Mouse (Mus musculus) large intestine, adult 2 months (tissue): Measurements from ENCODE around the gene Kcnc3. TPM values are rescaled to one million over a fixed set of nuclear protein-coding genes. Genes with fewer than 3 reads are reported as not detected.

Experiments used
- DNase-seq: peaks from one replicate; pipeline ENCODE4 v3.0.0-alpha.2; 2012; ENCODE audit warnings: low read depth, low spot score
- WGBS: fragments of 180-500 bp; shearing (Covaris S2); methylation state at CpG from one replicate; pipeline ENCODE4 v1.1.7; 2018; 5-methylcytosine and 5-hydroxymethylcytosine counted together
- polyA plus RNA-seq: library from polyadenylated mRNA; depleted of rRNA; stranded (reverse); fragments of >200 nt; gene quantifications from 2 replicates; pipeline ENCODE4 v1.2.3, GENCODE M21; 2012

Gene Kcnc3
- polyA plus RNA-seq, 1 experiment = 0.95 TPM

GRCm38 (mm10) chr7:44593775-44594174, 3.3 kb downstream of the Kcnc3 start:
- no peak for DNase-seq

GRCm38 (mm10) chr7:44594291-44594690, 3.8 kb downstream of the Kcnc3 start:
- 65% methylated on average over 6 of the region's 6 CpGs for WGBS
- DNase-seq = no peak

More at GRCm38 (mm10) chr7:44593775-44594174, 3.3 kb downstream of the Kcnc3 start:
- 2% methylated on average over 22 of the region's 22 CpGs for WGBS

DNA sequence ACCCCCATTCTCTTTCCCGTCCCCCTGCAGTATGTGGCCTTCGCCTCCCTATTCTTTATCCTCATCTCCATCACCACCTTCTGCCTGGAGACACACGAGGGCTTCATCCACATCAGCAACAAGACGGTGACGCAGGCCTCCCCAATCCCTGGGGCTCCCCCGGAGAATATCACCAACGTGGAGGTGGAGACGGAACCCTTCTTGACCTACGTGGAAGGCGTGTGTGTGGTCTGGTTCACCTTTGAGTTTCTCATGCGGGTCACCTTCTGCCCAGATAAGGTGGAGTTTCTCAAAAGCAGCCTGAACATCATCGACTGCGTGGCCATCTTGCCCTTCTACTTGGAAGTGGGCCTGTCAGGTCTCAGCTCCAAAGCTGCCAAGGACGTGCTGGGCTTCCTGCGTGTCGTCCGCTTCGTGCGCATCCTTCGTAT, 4.7 kb downstream of the Kcnc3 start:
- no peak for DNase-seq
- WGBS = 94% methylated on average over 20 of the region's 20 CpGs

- 87% methylated on average over 6 of the region's 6 CpGs for WGBS
- DNase-seq = no peak
Observed at GRCm38 (mm10) chr7:44596051-44596450, 5.6 kb downstream of the Kcnc3 start.

- 48% methylated on average over 5 of the region's 5 CpGs for WGBS
- DNase-seq = no peak
Observed at GRCm38 (mm10) chr7:44596996-44597538, 6.6 kb downstream of the Kcnc3 start.

DNA sequence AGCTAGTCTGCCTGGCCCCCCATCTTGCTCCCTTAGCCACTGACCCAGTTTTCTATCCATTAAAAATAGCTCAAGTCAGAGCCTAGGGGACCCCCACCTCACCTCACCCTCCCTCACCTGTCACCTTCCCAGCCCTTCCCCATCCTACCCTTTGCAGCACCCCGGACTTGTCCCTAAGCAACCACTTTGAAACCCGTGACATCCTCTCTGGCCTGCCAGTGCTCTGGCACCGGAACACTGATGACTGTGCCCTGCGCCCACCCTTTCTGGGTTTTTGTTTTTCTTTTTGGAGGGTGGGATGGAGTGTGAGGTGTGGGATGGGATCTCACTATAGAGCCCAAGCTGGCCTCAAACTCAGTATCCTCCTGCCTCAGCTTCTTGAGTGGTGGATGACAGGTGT, 7.2 kb downstream of the Kcnc3 start:
- no peak for DNase-seq
- 86% methylated on average over 4 of the region's 4 CpGs for WGBS

DNA sequence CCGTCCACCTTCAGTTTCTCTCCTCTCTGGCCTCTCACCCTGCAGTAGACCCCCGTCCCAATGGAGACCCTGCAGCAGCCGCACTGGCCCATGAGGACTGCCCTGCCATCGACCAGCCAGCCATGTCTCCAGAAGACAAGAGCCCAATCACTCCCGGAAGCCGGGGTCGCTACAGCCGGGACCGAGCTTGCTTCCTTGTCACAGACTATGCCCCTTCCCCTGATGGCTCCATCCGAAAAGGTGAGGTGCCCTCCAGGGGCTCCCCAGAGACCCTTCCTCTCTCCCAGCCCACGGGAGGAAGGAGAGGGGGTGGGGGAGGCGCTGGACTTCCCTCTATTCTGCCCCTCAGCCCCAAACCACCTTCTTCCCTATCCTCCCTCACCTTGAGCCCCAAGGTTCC, 7.9 kb downstream of the Kcnc3 start:
- no peak for DNase-seq
- WGBS = 73% methylated on average over 12 of the region's 12 CpGs

DNA sequence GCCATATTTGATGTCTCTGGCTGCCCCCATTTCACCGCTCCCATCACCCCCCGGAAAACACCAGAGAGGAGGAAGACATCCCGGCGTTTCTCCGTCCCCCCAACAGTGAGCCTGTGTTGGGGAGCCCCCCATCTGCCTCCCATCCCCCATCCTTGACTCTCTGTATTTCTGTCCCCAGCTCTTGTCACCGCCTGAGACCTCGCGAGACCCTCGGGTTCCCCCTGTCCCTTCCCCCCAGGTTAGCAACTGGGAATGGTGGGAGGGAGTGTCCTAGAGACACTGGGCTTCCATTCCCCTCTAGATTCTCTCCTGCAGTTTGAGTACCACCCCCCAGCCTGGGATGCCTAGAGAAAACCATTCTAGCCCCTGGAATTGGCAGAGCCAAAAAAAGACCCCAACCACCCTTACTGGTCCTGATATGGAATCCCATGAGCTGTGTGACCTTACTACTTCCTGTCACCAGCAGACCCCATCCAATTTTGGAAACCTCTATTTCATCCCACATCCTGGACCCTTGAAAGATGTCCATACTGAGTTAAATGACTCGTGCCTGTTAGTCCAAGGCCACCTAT, 10.3 kb downstream of the Kcnc3 start:
- 82% methylated on average over 10 of the region's 10 CpGs for WGBS
- DNase-seq = no peak

DNA sequence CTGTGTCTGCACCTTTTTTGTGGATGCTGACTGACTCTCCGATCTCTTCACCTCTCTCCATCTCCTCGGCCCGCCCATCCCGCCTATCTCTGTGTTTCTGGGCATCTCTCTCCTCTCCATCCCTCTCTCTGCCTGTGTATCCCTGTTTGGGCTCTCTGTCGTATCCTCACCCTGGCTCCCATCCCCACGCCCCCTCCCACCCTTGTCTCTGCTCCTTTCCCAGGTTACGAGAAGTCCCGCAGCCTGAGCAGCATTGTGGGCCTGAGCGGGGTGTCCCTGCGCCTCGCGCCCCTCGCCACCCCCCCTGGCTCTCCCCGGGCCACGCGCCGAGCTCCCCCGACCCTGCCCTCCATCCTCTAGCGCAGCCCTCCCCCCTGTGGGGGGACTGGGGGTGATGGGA, 11.2 kb downstream of the Kcnc3 start:
- DNase-seq = no peak
- WGBS = 20% methylated on average over 19 of the region's 19 CpGs

GRCm38 (mm10) chr7:44602443-44602842, 12.0 kb downstream of the Kcnc3 start:
- no peak for DNase-seq
- WGBS = 20% methylated on average over 11 of the region's 11 CpGs

- WGBS = 5% methylated on average over 20 of the region's 20 CpGs
- no peak for DNase-seq
Observed at GRCm38 (mm10) chr7:44603186-44603855, 12.9 kb downstream of the Kcnc3 start.

DNA sequence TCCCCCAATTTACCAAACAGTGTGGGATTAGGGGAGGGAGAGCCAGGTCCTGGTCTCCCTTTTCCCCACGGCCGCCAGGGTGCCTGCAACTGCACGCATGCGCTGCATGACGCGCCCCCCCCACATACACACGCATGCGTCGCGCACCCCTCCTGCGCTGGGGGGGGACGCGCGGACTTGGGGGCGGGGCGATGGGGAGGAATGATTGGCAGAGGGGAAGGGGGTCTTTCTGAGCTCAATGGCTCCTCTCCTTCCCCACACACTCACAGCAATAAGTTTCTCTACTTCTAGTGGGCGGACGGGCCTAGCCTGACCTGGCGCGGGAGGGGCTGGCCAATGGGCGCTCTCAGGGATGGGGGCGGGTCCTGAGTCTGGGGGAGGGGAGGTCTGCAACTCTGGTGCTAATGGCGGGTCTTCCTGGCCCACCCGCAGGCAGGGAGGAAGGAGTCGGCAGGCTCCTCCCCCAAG, 13.7 kb downstream of the Kcnc3 start:
- 5% methylated on average over 25 of the region's 25 CpGs for WGBS
- no peak for DNase-seq

DNA sequence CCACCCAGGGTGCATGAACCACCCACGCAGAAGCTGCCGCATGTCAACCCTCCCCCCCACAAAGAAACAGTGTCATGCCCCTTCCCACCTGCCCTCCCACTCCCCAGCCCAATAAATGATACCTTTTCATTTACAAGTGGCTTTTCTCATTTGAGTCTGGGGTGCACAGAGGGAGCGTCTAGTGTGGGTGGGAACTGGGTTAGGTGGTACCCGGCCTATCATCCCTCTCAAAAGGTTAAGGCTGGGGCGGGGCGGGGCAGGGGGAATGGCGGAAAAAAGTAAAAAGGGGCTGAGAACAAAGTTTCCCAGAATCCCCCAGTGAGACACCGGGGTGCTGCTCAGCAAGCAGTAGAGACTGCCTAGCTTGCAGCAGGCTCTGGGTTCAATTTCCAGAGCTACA, 14.2 kb downstream of the Kcnc3 start:
- 39% methylated on average over 8 of the region's 8 CpGs for WGBS
- DNase-seq = no peak

GRCm38 (mm10) chr7:44605436-44605835, 15.0 kb downstream of the Kcnc3 start:
- 61% methylated on average over 7 of the region's 7 CpGs for WGBS
- DNase-seq = no peak

GRCm38 (mm10) chr7:44606171-44606901, 15.9 kb downstream of the Kcnc3 start:
- DNase-seq = peak; percentile 87
- 18% methylated on average over 29 of the region's 29 CpGs for WGBS

GRCm38 (mm10) chr7:44612192-44612591, 21.7 kb downstream of the Kcnc3 start:
- WGBS = 83% methylated on average over 7 of the region's 7 CpGs

GRCm38 (mm10) chr7:44614041-44614688, 23.7 kb downstream of the Kcnc3 start:
- 50% methylated on average over 20 of the region's 20 CpGs for WGBS
- no peak for DNase-seq

More at GRCm38 (mm10) chr7:44612192-44612591, 21.7 kb downstream of the Kcnc3 start:
- no peak for DNase-seq

DNA sequence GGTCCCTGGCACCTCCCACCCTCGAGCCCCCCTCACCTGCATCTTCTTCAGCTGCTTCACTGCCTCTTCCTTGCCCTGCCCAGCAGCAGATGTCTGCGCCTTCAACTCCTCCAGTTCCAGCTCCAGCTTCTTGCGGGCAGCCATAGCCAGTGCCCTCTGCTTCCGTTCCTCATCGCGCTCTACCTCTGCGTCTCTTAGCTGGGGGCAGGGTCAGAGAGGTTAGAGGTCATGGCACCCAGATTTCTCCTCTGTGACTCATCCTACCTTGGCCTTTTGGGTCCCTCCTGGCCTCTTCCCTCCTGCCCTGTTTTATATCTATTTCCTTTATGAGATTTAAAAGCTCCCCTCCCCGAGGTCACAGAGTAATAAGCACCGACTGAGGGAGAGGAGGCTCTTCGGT, 24.8 kb downstream of the Kcnc3 start:
- DNase-seq = no peak
- 55% methylated on average over 10 of the region's 10 CpGs for WGBS

- DNase-seq = no peak
- 86% methylated on average over 14 of the region's 14 CpGs for WGBS
Observed at GRCm38 (mm10) chr7:44615987-44616386, 25.5 kb downstream of the Kcnc3 start.

DNA sequence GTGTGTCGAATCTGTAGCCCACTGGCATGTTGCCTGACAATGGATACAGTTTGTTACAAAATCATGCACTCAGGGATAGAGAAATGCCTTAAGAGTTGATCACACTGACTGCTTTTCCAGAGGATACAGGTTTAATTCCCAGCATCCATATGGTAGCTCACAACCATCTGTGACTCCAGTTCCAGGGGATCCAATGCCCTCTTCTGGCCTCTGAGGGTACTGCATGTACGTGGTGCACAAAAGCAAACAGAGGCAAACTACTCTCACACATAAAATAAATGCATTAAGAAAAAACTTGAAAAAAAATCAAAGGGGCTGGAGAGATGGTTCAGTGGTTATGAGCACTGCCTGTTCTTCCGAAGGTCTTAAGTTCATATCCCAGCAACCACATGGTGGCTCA, 26.6 kb downstream of the Kcnc3 start:
- 89% methylated on average over 3 of the region's 3 CpGs for WGBS
- DNase-seq = no peak
